In genomic region chr19:58817398-58817797, GRCm38 (mm10) we compare ENCODE assay signal across 21 mouse cellular contexts. TPM values are rescaled to one million over a fixed set of nuclear protein-coding genes. Genes with fewer than 3 reads are reported as not detected.
"Had no signal": no experiment of that assay in that cellular context is flagged by ENCODE, and none has a peak within 500 bp of the region (broad histone marks: within the 10 kb centered on the region; RNA-seq: fewer than 3 reads in every experiment).

No protein-coding gene starts in this region.

- H3K9ac ChIP-seq: limb, embryonic 12.5 days; liver, embryonic 13.5 days; liver, postnatal 0 days; lung, embryonic 15.5 days; midbrain, embryonic 15.5 days; neural tube, embryonic 12.5 days had no signal

- ATAC-seq: liver, postnatal 0 days; midbrain, embryonic 15.5 days had no signal

- H3K9me3 ChIP-seq: limb, embryonic 12.5 days; liver, embryonic 13.5 days; lung, embryonic 15.5 days; megakaryocyte, embryonic 14.5 days; midbrain, embryonic 15.5 days; neural tube, embryonic 12.5 days had no signal

- H3K4me1 ChIP-seq: liver, embryonic 13.5 days; lung, embryonic 15.5 days; megakaryocyte, embryonic 14.5 days; midbrain, embryonic 15.5 days had no signal

- DNase-seq: liver; liver, embryonic 13.5 days; liver, postnatal 0 days; lung, postnatal 14 days; retina, postnatal 1 day; right cerebral cortex, postnatal 4 days; spleen, adult 18-20 months; thymus, adult 18-20 months; thymus, postnatal 14 days had no signal

- H3K4me2 ChIP-seq: limb, embryonic 12.5 days; liver, embryonic 13.5 days; lung, embryonic 15.5 days; midbrain, embryonic 11.5 days; midbrain, embryonic 15.5 days; neural tube, embryonic 12.5 days had no signal

- H3K4me3 ChIP-seq: limb, embryonic 12.5 days; liver, embryonic 13.5 days; lung, embryonic 15.5 days; megakaryocyte, embryonic 14.5 days; midbrain, embryonic 15.5 days; neural tube, embryonic 12.5 days had no signal

- H3K27ac ChIP-seq: limb, embryonic 12.5 days; liver, embryonic 13.5 days; lung, embryonic 15.5 days; macrophage; midbrain, embryonic 15.5 days; neural tube, embryonic 12.5 days had no signal

- H3K27me3 ChIP-seq: limb, embryonic 12.5 days; liver, embryonic 13.5 days; lung, embryonic 15.5 days; megakaryocyte, embryonic 14.5 days; midbrain, embryonic 15.5 days; neural tube, embryonic 12.5 days had no signal

- H3K36me3 ChIP-seq: limb, embryonic 12.5 days; liver, embryonic 13.5 days; lung, embryonic 15.5 days; midbrain, embryonic 15.5 days had no signal

RNA-seq across cellular contexts. Expression of gene 1700019N19Rik, which starts 23.1 kb away (rescaled TPM):
- total RNA-seq: monocyte, adult 5-6 weeks; neutrophil, adult 5-6 weeks had no signal
- polyA plus RNA-seq: limb, embryonic 12.5 days; liver, postnatal 0 days; lung, embryonic 15.5 days; macrophage; midbrain, embryonic 11.5 days; midbrain, embryonic 15.5 days; neural tube, embryonic 12.5 days; stomach, embryonic 14.5 days had no signal

RNA-seq across cellular contexts. Expression of gene Pnliprp2, which starts 57.9 kb away (rescaled TPM):
- total RNA-seq: left cerebral cortex, adult 8-10 months; left cerebral cortex, postnatal 25 days; monocyte, adult 5-6 weeks; neutrophil, adult 5-6 weeks had no signal
- polyA plus RNA-seq: liver, postnatal 0 days; macrophage; midbrain, embryonic 11.5 days; midbrain, embryonic 15.5 days; neural tube, embryonic 12.5 days had no signal
